Mouse (Mus musculus) cortical plate, adult 2 months (tissue): ENCODE data around the gene Foxn1.

ENCODE experiments used
- CTCF ChIP-seq: fragments of 200-500 bp; IDR thresholded peaks from 2 replicates; pipeline ENCODE4 v1.5.1; 2011; ENCODE audit warnings: mild to moderate bottlenecking, control low read depth, low read length; ENCODE audit not compliant: insufficient read depth; ENCODE audit errors: extremely low read depth
- POLR2A ChIP-seq: fragments of 200-500 bp; IDR thresholded peaks from 2 replicates; pipeline ENCODE4 v1.6.1; 2011; ENCODE audit warnings: mild to moderate bottlenecking, low read length, control low read depth; ENCODE audit not compliant: insufficient read depth; ENCODE audit errors: extremely low read depth

- TF ChIP-seq CTCF: no peak
- TF ChIP-seq POLR2A: no peak
These were observed 18.7 kb downstream of the Foxn1 start for GRCm38 (mm10) chr11:78367456-78368225.
